Mouse (Mus musculus) layer of hippocampus, adult 11-12 months (tissue): Measurements from ENCODE around the gene Gm21970.

Experiments used
- DNase-seq: peaks from one replicate; pipeline ENCODE4 v3.0.0; 2022; ENCODE audit warnings: low spot score

Gene Gm21970

DNA sequence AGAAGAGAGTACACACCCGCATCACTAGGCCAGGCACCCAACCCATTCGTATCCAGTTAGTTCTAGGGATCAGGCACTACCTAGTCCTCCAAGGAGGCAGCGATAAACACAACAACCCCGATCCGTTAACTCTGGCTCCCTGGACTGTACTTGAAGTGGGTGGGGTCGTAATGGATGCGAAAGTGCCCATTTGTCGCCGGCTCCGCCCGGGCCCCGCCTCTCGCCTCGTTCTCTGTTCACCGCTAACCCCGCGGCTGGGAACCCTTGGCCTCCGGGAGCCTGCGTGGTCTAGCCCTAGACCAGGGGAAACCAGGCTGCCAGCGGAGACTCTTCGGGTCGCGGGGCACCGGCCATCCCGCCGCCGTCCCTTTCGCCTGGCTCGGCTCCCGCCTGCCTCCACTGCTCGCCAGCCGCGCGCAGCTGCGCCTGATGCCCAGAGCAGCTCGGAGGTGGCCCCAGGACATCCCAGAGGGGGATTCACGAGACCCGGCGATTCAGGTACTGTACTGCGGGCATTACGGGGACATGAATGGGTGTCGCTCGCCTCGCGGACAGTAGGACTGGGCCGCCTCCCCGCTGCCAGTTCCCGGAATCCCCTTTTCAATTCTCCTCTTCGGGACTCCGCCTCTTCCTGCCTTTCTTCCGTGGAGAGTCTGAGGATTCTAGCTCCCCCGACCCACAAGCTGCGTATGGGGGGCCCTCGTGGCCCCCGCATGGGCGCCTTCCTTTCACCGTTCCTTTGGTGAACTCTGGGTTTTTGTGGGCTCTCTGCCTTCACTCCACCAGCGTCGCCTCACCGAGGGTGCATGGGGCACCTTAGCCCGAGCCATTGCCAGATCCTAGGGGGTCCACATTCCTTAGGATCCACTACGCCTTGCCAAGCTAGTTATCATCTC lies 18.7 kb upstream of the Gm21970 start, which contains the start of gene Ifnar2:
TSS of gene Ifnar2 (plus strand) at position 207 of the 896 bp plus-strand sequence.
- DNase-seq = peak; percentile 77

- no peak for DNase-seq
Measured at GRCm38 (mm10) chr16:91373473-91374252, 17.9 kb upstream of the Gm21970 start.

DNA sequence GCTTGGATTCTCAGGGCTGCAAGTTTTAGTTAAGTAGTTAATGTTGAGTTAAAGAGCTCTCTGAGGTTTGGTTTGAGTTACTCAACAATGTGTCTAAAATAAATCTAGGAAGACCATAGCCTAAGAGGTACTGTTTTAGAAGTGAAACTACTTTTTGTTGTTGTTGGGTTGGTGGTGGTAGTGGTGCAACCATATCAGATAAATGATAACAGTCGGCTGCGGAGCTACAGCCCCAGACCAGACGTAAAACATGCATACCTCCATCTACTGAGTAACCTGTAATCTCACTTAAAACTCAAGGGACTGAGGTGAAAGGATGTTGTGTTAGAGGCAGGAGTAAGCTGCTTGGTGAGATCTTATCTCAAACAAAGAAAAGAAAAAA lies 17.3 kb upstream of the Gm21970 start:
- DNase-seq = no peak

GRCm38 (mm10) chr16:91376701-91377100 lies 14.8 kb upstream of the Gm21970 start:
- DNase-seq = no peak

DNA sequence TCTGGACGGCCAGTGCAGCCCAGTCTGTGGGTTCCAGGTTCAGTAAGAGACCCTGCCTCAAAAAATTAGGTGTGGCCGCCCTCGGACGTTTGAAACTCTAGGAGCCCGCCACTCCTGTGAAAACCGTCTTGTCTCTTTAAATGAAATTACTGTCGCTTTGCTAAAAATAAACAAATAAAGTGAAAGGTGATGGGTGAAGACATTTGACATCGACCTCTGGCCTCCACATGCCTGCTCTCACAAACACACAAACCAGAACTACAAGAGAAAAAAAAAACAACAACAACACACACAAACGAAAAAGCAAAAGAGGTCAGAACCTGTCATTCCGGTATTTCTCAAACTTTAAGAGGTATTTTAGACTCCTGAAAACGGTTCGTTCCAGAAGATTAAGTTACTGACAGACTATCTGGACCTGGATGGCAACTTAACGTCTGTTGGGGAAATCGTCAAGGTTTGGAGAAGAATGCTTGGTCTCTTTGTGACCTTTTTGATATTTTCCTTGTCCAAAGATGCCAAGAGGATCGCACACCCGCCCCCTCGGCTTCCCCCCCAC lies 13.0 kb upstream of the Gm21970 start:
- DNase-seq = no peak

- no peak for DNase-seq
Measured at GRCm38 (mm10) chr16:91378991-91379390, 12.5 kb upstream of the Gm21970 start.

DNA sequence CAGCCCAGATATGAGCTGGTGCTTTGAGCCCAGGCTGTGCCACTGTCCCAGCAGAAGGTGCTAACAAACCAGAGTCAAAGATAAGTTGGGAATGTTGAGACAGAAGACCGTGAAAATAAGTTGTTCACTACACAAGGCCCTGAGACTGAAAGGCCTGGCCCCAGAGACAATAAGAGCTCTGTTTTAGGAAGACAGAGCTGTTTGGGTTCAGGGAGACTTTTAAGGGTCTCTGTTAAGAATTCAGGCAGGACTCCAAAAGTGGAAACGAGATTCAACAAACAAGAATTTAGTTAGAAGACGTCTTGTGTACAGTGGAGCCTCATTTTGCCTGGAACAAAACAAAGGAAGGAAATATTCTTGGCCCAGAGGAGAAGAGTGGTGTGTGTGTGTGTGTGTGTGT lies 12.1 kb upstream of the Gm21970 start:
- no peak for DNase-seq

DNA sequence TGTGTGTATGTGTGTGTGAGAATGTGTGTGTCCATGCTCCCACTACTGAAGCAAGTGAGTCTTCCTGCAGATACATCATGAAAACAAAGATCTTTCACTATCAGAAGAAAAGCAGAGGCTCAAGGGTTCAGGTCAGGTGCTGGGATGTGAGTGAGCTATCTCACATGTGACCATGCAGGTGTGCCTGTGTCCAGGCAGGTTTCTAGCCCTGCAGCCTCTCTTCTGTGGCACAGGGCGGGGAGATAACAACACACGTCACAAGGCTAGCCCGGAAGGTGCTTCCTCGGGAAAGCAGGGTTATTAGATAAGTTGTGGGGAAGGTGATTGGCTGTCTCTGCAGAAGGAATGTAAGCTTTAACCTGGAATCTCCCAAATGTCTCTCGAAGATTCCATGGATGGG lies 11.4 kb upstream of the Gm21970 start:
- DNase-seq = no peak

- no peak for DNase-seq
Measured at GRCm38 (mm10) chr16:91381606-91382005, 9.9 kb upstream of the Gm21970 start.

DNA sequence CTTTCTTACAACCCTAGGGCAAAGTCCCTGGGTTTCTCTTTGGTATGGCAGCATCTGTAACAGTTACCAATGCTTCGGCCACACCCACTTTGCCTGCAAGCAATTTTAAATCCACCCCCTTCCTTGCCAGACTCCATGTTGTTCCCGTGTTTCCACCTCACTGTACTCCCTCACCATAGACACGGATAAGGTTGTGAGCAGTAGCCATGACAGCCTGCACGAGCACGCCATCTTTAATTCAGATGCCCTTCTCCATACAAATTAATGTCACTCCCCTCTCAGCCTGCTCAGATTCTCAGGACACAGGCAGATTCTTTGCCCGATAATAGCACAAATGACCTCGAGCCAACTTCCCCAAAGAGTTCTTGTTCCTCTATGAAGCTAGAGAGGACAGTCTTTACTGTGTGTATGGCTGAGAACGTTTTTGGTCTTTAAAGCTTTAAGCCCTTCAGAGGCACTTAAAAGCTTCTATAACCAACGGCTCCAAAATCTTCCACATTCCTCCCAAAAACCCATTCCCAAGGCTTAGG lies 9.2 kb upstream of the Gm21970 start:
- no peak for DNase-seq

DNA sequence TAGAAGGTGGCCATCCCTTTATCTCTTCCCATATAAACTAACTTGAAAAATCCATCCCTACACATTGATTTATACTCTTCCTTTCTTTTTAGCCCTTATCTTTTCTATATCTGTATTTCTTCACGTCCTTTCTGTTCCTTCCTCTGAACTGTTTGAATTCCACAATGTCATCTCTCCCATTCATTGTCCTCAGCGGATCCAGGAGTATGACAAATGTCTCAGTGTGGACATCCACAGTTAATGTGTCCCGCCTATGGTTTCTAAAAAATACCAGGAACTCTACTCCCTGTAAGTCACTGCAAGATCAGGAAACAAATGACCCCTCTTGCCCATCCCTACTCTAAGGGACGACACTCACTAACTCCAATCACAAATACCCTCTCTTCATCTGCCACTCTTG lies 7.3 kb upstream of the Gm21970 start:
- DNase-seq = no peak

DNA sequence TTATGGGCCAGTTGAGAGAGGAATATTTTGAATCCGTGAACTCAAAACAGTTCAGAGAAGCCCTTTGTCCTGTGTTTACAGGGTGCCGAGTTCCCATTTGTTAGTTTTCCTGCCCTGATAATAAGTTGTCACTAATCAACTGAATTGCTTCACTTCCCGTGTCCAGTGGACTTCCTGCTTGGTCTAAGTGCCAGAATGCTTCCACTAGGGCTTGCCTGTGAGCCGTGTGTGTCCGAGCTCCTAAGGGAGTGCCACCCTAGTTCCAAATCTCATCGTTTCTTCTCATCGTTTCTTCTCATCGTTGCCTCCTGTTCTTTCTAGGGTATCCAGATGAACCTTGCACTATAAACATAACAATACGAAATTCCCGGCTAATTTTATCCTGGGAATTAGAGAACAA lies 5.9 kb upstream of the Gm21970 start:
- no peak for DNase-seq

GRCm38 (mm10) chr16:91386419-91387120 lies 5.0 kb upstream of the Gm21970 start:
- DNase-seq = no peak

DNA sequence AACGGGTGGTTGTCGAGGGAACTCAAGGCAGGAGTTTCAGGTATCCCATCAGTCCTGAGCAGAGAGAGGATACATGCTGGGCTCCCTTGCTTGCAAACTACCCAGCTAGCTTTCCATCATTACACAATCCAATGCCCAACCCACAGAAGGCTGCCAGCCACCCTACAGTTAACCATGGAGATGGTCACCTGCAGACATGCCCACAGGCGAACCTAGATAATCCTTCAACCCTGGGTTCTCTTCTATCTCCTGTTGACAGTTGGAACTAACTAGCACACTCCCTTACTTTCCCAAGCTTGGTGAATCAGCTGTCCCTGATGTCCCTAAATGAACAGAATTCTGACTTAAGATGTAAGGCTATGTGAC lies 4.4 kb upstream of the Gm21970 start:
- no peak for DNase-seq

- DNase-seq = no peak
Measured at GRCm38 (mm10) chr16:91390100-91390499, 1.4 kb upstream of the Gm21970 start.

- no peak for DNase-seq
Measured at GRCm38 (mm10) chr16:91394826-91395410, 3.4 kb downstream of the Gm21970 start.

DNA sequence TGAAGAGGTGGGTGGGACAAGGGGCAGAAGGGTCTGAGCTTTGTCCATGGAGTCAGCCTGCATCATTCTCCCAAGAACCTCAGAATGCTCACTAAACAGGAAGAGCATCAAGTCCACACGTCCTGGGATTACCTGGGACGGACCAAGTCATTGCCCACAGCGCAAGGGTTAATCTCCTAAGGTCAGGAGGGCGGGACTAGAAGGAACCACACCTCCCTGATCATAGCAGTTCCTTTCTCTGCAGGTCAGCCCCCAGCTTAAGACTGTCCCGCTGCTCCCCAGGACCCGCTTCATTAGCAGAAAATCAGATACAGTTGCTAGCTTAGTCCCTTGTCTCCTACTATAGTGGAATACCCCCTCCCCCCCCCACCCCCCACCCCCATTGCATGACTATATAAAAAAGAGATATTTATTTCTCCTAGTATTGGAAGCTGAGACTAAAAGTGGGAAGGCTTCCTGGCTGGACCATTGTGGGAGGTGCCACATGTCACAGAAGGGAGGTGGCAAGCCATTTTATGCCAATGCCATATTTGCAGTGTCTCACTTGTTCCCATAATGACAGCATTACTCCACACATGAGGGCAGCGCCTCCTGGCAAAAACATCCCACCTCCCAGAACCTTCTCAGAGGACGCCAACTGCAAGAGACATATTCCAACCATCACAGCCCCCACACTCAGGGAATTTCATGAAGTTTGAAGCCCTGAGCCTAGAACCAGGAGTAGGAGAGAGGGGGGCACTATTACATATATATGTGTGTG lies 4.3 kb downstream of the Gm21970 start:
- DNase-seq = peak; percentile 41

DNA sequence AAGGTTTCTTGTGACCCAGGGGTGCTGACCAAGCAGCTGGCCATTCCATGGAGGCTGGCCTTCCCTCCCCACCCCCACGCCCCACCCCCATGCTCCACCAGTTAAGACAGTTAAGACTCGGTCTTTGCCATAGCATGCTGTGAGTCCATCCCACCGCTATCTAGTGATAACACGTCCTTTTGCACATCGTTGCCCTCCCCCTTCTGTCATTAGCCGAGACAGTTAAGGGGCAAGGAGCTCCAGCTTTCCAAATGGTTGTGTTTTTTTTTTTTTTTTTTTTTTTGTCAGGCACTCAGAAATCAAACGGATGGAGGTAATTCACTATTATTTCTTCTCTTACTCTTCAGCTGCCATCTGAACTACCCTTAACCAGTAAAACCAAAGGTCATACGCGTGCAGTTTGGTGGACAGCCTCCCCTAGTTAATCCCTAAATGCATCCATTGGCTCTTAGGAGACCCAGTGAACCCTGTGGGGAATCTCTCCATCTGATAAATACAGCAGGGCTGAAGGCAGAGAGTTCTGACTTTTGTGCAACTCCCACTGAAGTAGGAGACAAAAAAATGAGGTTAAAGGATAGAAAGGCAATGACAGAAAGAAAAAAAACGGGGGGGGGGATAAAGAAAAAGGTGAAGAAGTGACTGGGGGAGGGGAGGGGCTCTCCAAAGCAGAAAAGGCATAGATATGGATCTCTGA lies 5.5 kb downstream of the Gm21970 start:
- DNase-seq = no peak

GRCm38 (mm10) chr16:91398030-91398429 lies 6.5 kb downstream of the Gm21970 start:
- DNase-seq = no peak

DNA sequence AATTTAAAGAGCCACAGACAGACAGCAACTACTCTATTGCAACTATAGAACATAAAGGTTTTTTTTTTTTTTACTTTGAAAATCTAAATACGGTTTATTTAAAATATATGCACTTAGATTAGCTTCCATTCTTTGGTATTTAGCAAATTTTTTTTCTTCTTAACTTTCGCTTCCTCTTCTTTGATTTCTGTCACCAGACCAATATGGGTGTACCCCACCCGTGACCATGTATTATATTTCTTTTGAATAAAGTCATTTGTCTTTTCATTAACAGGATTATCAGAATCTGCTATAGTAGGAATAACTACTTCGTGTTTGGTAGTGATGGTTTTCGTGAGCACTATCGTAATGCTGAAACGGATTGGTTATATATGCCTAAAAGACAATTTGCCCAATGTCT lies 7.4 kb downstream of the Gm21970 start:
- DNase-seq = no peak
